Mouse (Mus musculus): Measurements from ENCODE around the gene Bicra. TPM values are rescaled to one million over a fixed set of nuclear protein-coding genes. Genes with fewer than 3 reads are reported as not detected.

Bicra gene
- polyA plus RNA-seq (2014; fragmentation: Nextera tagmentation; extraction: Ambion mirVana) = 9.3 and 10.1 TPM in 2 replicates

- 2% methylated on average over 49 of the region's 69 CpGs for WGBS
These were observed at the start of gene Bicra for GRCm38 (mm10) chr7:16047338-16048146. Bicra (minus strand) TSS chr7:16047921.

GRCm38 (mm10) chr7:16094592-16094991 lies 46.9 kb upstream of the Bicra start:
- no peak overlapping the region for H3K9ac ChIP-seq (ENCODE audit: low read length)
- H3K4me1 ChIP-seq (ENCODE audit: control insufficient read depth, insufficient read depth, low read length) = peaks cover 7% of the 10 kb centered on the region
- ATAC-seq (ENCODE audit: insufficient number of reproducible peaks, low FRiP score, low TSS enrichment, low read depth) (no peak), DNase-seq (ENCODE audit: low spot score) (no peak)
- no peak overlapping the region for H3K4me2 ChIP-seq (ENCODE audit: low read depth, severe bottlenecking)
- no peaks in the 10 kb centered on the region for H3K36me3 ChIP-seq (ENCODE audit: control insufficient read depth, insufficient read depth, low read length)
- H3K9me3 ChIP-seq (ENCODE audit: control insufficient read depth, low read length) = no peaks in the 10 kb centered on the region
- 77% methylated on average over 3 of the region's 3 CpGs for WGBS
- H3K4me3 ChIP-seq (ENCODE audit: low read depth, low read length) = no peak overlapping the region
- H3K27me3 ChIP-seq (ENCODE audit: control insufficient read depth, insufficient read depth, low read length) = no peaks in the 10 kb centered on the region
- no peak overlapping the region for H3K27ac ChIP-seq (replicated peaks; ENCODE audit: low read depth, low read length)

More at GRCm38 (mm10) chr7:16047338-16048146, at the start of gene Bicra:
- Histone ChIP-seq H3K36me3 (ENCODE audit: control insufficient read depth, insufficient read depth, low read length) (no peaks in the 10 kb centered on the region), H3K9ac (ENCODE audit: low read length) (peak within 1 kb of the TSS; percentile 99), H3K27me3 (ENCODE audit: control insufficient read depth, insufficient read depth, low read length) (no peaks in the 10 kb centered on the region), H3K9me3 (ENCODE audit: control insufficient read depth, low read length) (no peaks in the 10 kb centered on the region), H3K4me1 (ENCODE audit: control insufficient read depth, insufficient read depth, low read length) (peaks cover 31% of the 10 kb centered on the region), H3K4me3 (ENCODE audit: low read depth, low read length) (peak within 1 kb of the TSS; percentile 85), H3K27ac (replicated peaks; ENCODE audit: low read depth, low read length) (peak within 1 kb of the TSS; percentile 97), H3K4me2 (ENCODE audit: low read depth, severe bottlenecking) (peak within 1 kb of the TSS; percentile 85)
- ATAC-seq (ENCODE audit: insufficient number of reproducible peaks, low FRiP score, low TSS enrichment, low read depth) (peak; percentile 70), DNase-seq (ENCODE audit: low spot score) (peak; percentile 89)

- H3K9ac ChIP-seq (ENCODE audit: low read length) = no peak overlapping the region
- no peaks in the 10 kb centered on the region for H3K4me1 ChIP-seq (ENCODE audit: control insufficient read depth, insufficient read depth, low read length)
- H3K27me3 ChIP-seq (ENCODE audit: control insufficient read depth, insufficient read depth, low read length) = no peaks in the 10 kb centered on the region
- no peaks in the 10 kb centered on the region for H3K36me3 ChIP-seq (ENCODE audit: control insufficient read depth, insufficient read depth, low read length)
- 76% methylated on average over 2 of the region's 2 CpGs for WGBS
- no peaks in the 10 kb centered on the region for H3K9me3 ChIP-seq (ENCODE audit: control insufficient read depth, low read length)
- H3K4me3 ChIP-seq (ENCODE audit: low read depth, low read length) = no peak overlapping the region
- H3K4me2 ChIP-seq (ENCODE audit: low read depth, severe bottlenecking) = no peak overlapping the region
- no peak for DNase-seq (ENCODE audit: low spot score)
- ATAC-seq (ENCODE audit: insufficient number of reproducible peaks, low FRiP score, low TSS enrichment, low read depth) = no peak
- H3K27ac ChIP-seq (replicated peaks; ENCODE audit: low read depth, low read length) = no peak overlapping the region
These were observed 39.9 kb upstream of the Bicra start for GRCm38 (mm10) chr7:16087587-16087986.

- no peak overlapping the region for H3K4me3 ChIP-seq (ENCODE audit: low read depth, low read length)
- no peak overlapping the region for H3K27ac ChIP-seq (replicated peaks; ENCODE audit: low read depth, low read length)
- H3K36me3 ChIP-seq (ENCODE audit: control insufficient read depth, insufficient read depth, low read length) = no peaks in the 10 kb centered on the region
- no peak overlapping the region for H3K4me2 ChIP-seq (ENCODE audit: low read depth, severe bottlenecking)
- H3K9ac ChIP-seq (ENCODE audit: low read length) = no peak overlapping the region
- H3K4me1 ChIP-seq (ENCODE audit: control insufficient read depth, insufficient read depth, low read length) = no peaks in the 10 kb centered on the region
- DNase-seq (ENCODE audit: low spot score) (no peak), ATAC-seq (ENCODE audit: insufficient number of reproducible peaks, low FRiP score, low TSS enrichment, low read depth) (no peak)
- H3K27me3 ChIP-seq (ENCODE audit: control insufficient read depth, insufficient read depth, low read length) = no peaks in the 10 kb centered on the region
- whole genome bisulfite sequencing = 68% methylated on average over 4 of the region's 4 CpGs
- H3K9me3 ChIP-seq (ENCODE audit: control insufficient read depth, low read length) = no peaks in the 10 kb centered on the region
These were observed 35.6 kb upstream of the Bicra start for GRCm38 (mm10) chr7:16083361-16083760.

- no peak overlapping the region for H3K27ac ChIP-seq (replicated peaks; ENCODE audit: low read depth, low read length)
- no peaks in the 10 kb centered on the region; the same call in 1 of the 2 replicates for H3K9me3 ChIP-seq (ENCODE audit: control insufficient read depth, low read length)
- ATAC-seq (ENCODE audit: insufficient number of reproducible peaks, low FRiP score, low TSS enrichment, low read depth) (no peak), DNase-seq (ENCODE audit: low spot score) (no peak)
- H3K4me3 ChIP-seq (ENCODE audit: low read depth, low read length) = no peak overlapping the region
- no peaks in the 10 kb centered on the region for H3K27me3 ChIP-seq (ENCODE audit: control insufficient read depth, insufficient read depth, low read length)
- no peaks in the 10 kb centered on the region for H3K4me1 ChIP-seq (ENCODE audit: control insufficient read depth, insufficient read depth, low read length)
- 67% methylated on average over 4 of the region's 4 CpGs for WGBS
- H3K36me3 ChIP-seq (ENCODE audit: control insufficient read depth, insufficient read depth, low read length) = no peaks in the 10 kb centered on the region
- no peak overlapping the region for H3K9ac ChIP-seq (ENCODE audit: low read length)
- no peak overlapping the region for H3K4me2 ChIP-seq (ENCODE audit: low read depth, severe bottlenecking)
These were observed 32.9 kb upstream of the Bicra start for GRCm38 (mm10) chr7:16080581-16080980.

GRCm38 (mm10) chr7:16079947-16080346 lies 32.2 kb upstream of the Bicra start:
- DNase-seq (ENCODE audit: low spot score) = no peak
- 83% methylated on average over 1 of the region's 1 CpGs for WGBS
- Histone ChIP-seq H3K27me3 (ENCODE audit: control insufficient read depth, insufficient read depth, low read length) (no peaks in the 10 kb centered on the region), H3K9me3 (ENCODE audit: control insufficient read depth, low read length) (no peaks in the 10 kb centered on the region; the same call in 1 of the 2 replicates), H3K4me3 (ENCODE audit: low read depth, low read length) (no peak overlapping the region), H3K4me2 (ENCODE audit: low read depth, severe bottlenecking) (no peak overlapping the region), H3K9ac (ENCODE audit: low read length) (no peak overlapping the region), H3K4me1 (ENCODE audit: control insufficient read depth, insufficient read depth, low read length) (no peaks in the 10 kb centered on the region), H3K27ac (replicated peaks; ENCODE audit: low read depth, low read length) (no peak overlapping the region), H3K36me3 (ENCODE audit: control insufficient read depth, insufficient read depth, low read length) (no peaks in the 10 kb centered on the region)
- no peak for ATAC-seq (ENCODE audit: insufficient number of reproducible peaks, low FRiP score, low TSS enrichment, low read depth)

- no peaks in the 10 kb centered on the region for H3K4me1 ChIP-seq (ENCODE audit: control insufficient read depth, insufficient read depth, low read length)
- H3K9ac ChIP-seq (ENCODE audit: low read length) = no peak overlapping the region
- no peaks in the 10 kb centered on the region for H3K9me3 ChIP-seq (ENCODE audit: control insufficient read depth, low read length)
- no peak overlapping the region for H3K4me2 ChIP-seq (ENCODE audit: low read depth, severe bottlenecking)
- no peaks in the 10 kb centered on the region for H3K27me3 ChIP-seq (ENCODE audit: control insufficient read depth, insufficient read depth, low read length)
- no peak overlapping the region for H3K4me3 ChIP-seq (ENCODE audit: low read depth, low read length)
- DNase-seq (ENCODE audit: low spot score) (no peak), ATAC-seq (ENCODE audit: insufficient number of reproducible peaks, low FRiP score, low TSS enrichment, low read depth) (no peak)
- 82% methylated on average over 6 of the region's 6 CpGs for WGBS
- H3K36me3 ChIP-seq (ENCODE audit: control insufficient read depth, insufficient read depth, low read length) = no peaks in the 10 kb centered on the region
- H3K27ac ChIP-seq (replicated peaks; ENCODE audit: low read depth, low read length) = no peak overlapping the region
These were observed 24.2 kb upstream of the Bicra start for GRCm38 (mm10) chr7:16071906-16072305.

GRCm38 (mm10) chr7:16070846-16071245 lies 23.1 kb upstream of the Bicra start:
- no peak overlapping the region for H3K4me3 ChIP-seq (ENCODE audit: low read depth, low read length)
- H3K4me2 ChIP-seq (ENCODE audit: low read depth, severe bottlenecking) = no peak overlapping the region
- DNase-seq (ENCODE audit: low spot score) (no peak), ATAC-seq (ENCODE audit: insufficient number of reproducible peaks, low FRiP score, low TSS enrichment, low read depth) (no peak)
- H3K27ac ChIP-seq (replicated peaks; ENCODE audit: low read depth, low read length) = no peak overlapping the region
- H3K4me1 ChIP-seq (ENCODE audit: control insufficient read depth, insufficient read depth, low read length) = no peaks in the 10 kb centered on the region
- H3K9me3 ChIP-seq (ENCODE audit: control insufficient read depth, low read length) = no peaks in the 10 kb centered on the region
- no peak overlapping the region for H3K9ac ChIP-seq (ENCODE audit: low read length)
- no peaks in the 10 kb centered on the region for H3K36me3 ChIP-seq (ENCODE audit: control insufficient read depth, insufficient read depth, low read length)
- H3K27me3 ChIP-seq (ENCODE audit: control insufficient read depth, insufficient read depth, low read length) = no peaks in the 10 kb centered on the region
